Mouse (Mus musculus): Measurements from ENCODE around the gene Iars2.

DNA sequence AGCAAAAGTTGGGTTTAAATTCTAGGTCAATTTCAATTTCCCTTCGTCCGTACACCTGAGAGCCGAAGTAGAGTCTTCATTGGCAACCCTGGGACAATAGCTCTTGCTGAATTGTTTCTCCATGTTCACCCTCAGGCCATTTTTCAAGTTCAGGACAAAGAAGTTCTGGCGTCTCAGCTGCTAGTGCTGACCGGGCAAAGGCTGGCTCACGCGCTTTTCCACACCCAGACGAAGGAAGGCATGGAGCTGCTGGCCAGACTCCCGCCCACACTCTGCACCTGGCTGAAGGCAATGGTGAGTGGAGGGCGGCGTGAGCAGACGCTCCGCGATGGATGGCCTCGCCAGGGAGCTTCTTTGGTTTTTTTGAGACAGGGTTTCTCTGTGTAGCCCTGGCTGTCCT, 45.9 kb downstream of the Iars2 start:
- TF ChIP-seq CTCF (IDR thresholded peaks at IDR 0.05; ENCODE audit: control insufficient read depth, insufficient read depth, low read length): no peak
- no peak for TF ChIP-seq POLR2A (IDR thresholded peaks at IDR 0.05; ENCODE audit: borderline replicate concordance, control insufficient read depth, low read depth, low read length)

Measured in bone marrow, adult 2 months (tissue).